Mouse (Mus musculus) forebrain, embryonic 11.5 days (tissue): ENCODE measurements at regions not wholly inside any gene's neighbourhood (a gene's known extent, or its start where the extent isn't known, plus 50 kb on each side); places are given as distances from the start of the nearest gene placed in this dataset.

Source experiments
- ATAC-seq: fragments of 200-750 bp; cut with Nextera tagmentation; replicated peaks from 2 replicates; pipeline ENCODE4 v1.8.0; 2017; ENCODE audit warnings: moderate TSS enrichment; ENCODE audit not compliant: low FRiP score
- DNase-seq: peaks from one replicate; pipeline ENCODE4 v3.0.0-alpha.2; 2017; ENCODE audit warnings: low spot score
- H3K27ac ChIP-seq: fragments of 300-500 bp; sonication (generic); 2 replicates; pipeline ENCODE4 v1.5.1; 2014; ENCODE audit warnings: low read depth, low read length
- H3K27me3 ChIP-seq: fragments of 300-500 bp; sonication (generic); 2 replicates; pipeline ENCODE4 v1.6.1; 2014; ENCODE audit warnings: mild to moderate bottlenecking, low read length, mixed read lengths; ENCODE audit not compliant: control insufficient read depth, insufficient read depth
- H3K36me3 ChIP-seq: fragments of 300-500 bp; sonication (generic); 2 replicates; pipeline ENCODE4 v1.6.1; 2014; ENCODE audit warnings: mild to moderate bottlenecking, low read length, moderate library complexity, mixed read lengths; ENCODE audit not compliant: control insufficient read depth, insufficient read depth
- H3K4me1 ChIP-seq: fragments of 300-500 bp; sonication (generic); replicated peaks from 2 replicates; pipeline ENCODE4 v1.6.1; 2014; ENCODE audit warnings: low read length, mixed read lengths; ENCODE audit not compliant: control insufficient read depth, insufficient read depth
- H3K4me2 ChIP-seq: fragments of 300-500 bp; sonication (generic); 2 replicates; pipeline ENCODE4 v1.6.1; 2014; ENCODE audit warnings: low read depth, mild to moderate bottlenecking, low read length, moderate library complexity, mixed read lengths; ENCODE audit not compliant: severe bottlenecking
- H3K4me3 ChIP-seq: fragments of 300-500 bp; sonication (generic); 2 replicates; pipeline ENCODE4 v1.5.1; 2014; ENCODE audit warnings: low read depth, low read length
- H3K9ac ChIP-seq: fragments of 300-500 bp; sonication (generic); 2 replicates; pipeline ENCODE4 v1.6.1; 2014; ENCODE audit warnings: low read length
- H3K9me3 ChIP-seq: fragments of 300-500 bp; sonication (generic); 2 replicates; pipeline ENCODE4 v1.6.1; 2016; ENCODE audit warnings: low read length, mixed read lengths; ENCODE audit not compliant: control insufficient read depth
- WGBS: fragments of 180-500 bp; shearing (Covaris S2); extraction: QIAGEN DNeasy Blood & Tissue Kit; methylation state at CpG from one replicate; pipeline ENCODE4 v1.1.7; 2014; 5-methylcytosine and 5-hydroxymethylcytosine counted together

DNA sequence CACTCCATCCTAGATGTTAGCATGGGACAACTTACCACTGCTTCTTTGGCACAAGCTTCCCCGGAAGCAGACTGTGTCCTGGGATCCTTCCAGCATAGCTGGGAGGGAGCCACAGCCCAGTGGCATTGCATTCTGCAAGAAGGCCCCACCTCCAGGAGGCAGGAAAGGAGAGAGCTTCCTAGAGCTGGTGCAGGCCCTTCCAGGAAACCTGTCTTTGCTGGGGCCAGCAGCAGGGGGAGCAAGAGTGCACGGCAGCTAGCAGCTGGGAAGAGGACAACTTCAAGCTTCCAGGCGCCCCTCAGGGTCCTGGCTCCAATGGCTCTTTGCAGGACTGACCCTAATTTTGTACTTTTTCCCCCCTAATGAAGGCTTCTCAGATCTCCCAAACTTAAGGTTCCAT, 115.4 kb upstream of the Sorcs3 start:
- Histone ChIP-seq H3K36me3 (no peaks in the 10 kb centered on the region), H3K9ac (no peak overlapping the region), H3K4me2 (no peak overlapping the region), H3K27me3 (no peaks in the 10 kb centered on the region), H3K4me1 (no peaks in the 10 kb centered on the region), H3K9me3 (no peaks in the 10 kb centered on the region), H3K4me3 (no peak overlapping the region), H3K27ac (no peak overlapping the region)
- ATAC-seq (no peak), DNase-seq (peak; percentile 69)
- 30% methylated on average over 3 of the region's 3 CpGs for WGBS

DNA sequence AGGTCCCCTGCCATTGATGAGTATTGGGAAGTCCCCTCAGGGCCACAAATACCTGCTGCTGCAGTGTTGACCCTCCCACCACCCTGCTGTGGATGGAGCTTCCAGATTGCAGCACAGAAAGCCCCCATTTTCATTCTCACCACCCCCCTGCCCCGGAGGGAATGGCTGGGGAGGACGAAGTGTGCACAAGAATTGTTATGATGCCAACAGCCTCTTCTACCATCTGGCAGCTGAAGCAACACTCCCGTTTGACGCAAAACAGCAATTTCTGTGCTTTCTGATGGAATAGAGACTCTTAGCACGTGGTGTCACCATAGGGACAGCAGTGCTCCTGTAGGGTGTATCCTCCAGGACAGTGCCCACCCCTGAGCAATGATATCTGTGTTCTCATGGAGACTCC, 108.5 kb upstream of the Sorcs3 start:
- DNase-seq (no peak), ATAC-seq (no peak)
- 81% methylated on average over 5 of the region's 5 CpGs for WGBS

DNA sequence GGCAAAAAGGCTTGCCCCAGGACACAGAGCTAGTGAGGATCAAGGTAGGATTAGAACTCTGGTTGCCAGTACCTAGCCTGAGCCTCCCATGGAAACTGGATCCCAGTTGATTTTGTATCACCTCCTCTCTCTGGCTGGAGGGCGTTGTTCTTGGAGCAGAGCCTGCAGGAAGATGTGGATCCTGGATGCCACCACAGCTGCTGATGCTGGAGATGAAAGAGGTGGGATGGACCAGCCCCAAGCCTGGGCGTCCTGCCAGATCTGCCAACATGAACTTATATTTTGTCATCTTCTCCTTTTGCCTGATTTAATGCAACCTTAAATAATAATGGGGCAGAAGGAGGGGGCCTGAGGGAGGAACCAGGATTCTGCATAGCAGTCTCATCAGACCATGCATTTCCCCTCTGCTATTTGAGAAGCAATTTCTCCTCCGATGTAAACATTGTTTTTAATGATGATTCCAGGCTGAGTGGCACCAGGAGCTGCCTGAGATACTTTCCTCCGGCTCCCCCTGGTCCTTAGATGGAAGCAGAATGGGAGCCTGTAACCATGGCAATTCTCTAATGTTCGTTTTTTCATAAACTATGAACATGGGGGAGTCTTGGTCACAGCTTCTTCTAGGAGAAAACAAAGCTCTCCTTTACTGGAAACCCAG, 107.8 kb upstream of the Sorcs3 start:
- Histone ChIP-seq H3K36me3 (no peaks in the 10 kb centered on the region), H3K27me3 (no peaks in the 10 kb centered on the region), H3K4me1 (no peaks in the 10 kb centered on the region), H3K27ac (no peak overlapping the region), H3K4me3 (no peak overlapping the region), H3K9me3 (no peaks in the 10 kb centered on the region), H3K9ac (no peak overlapping the region), H3K4me2 (no peak overlapping the region)
- DNase-seq (no peak), ATAC-seq (no peak)
- WGBS = 79% methylated on average over 5 of the region's 5 CpGs

More for the DNA sequence above, 108.5 kb upstream of the Sorcs3 start:
- H3K27me3 ChIP-seq = no peaks in the 10 kb centered on the region
- H3K9me3 ChIP-seq = no peaks in the 10 kb centered on the region
- H3K27ac ChIP-seq = no peak overlapping the region
- no peak overlapping the region for H3K4me3 ChIP-seq
- no peaks in the 10 kb centered on the region for H3K4me1 ChIP-seq
- no peak overlapping the region for H3K4me2 ChIP-seq
- H3K9ac ChIP-seq = no peak overlapping the region
- no peaks in the 10 kb centered on the region for H3K36me3 ChIP-seq

DNA sequence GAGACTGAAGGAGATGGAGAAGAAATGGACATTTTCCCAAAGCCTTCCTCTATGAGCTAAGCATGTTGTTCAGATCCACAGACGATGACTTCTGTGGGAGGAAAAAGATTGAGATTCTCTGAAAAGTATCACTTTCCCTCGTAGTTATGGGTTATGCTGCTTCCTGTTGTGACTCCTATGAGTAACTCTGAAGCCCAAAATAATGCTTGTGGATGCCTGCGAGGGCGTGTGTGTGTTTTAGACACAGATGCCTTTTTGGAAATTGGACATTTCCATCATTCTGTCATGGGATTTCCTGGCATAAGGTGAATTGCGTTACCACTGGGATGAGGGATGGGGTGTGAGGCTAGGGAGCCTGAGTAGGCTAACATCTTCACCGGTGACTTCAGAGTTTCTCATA, 104.8 kb upstream of the Sorcs3 start:
- ATAC-seq (no peak), DNase-seq (no peak)
- 89% methylated on average over 6 of the region's 6 CpGs for WGBS
- H3K9ac ChIP-seq = no peak overlapping the region
- H3K4me3 ChIP-seq = no peak overlapping the region
- no peak overlapping the region for H3K27ac ChIP-seq
- H3K4me2 ChIP-seq = no peak overlapping the region
- no peaks in the 10 kb centered on the region for H3K27me3 ChIP-seq
- H3K36me3 ChIP-seq = no peaks in the 10 kb centered on the region
- no peaks in the 10 kb centered on the region for H3K4me1 ChIP-seq
- no peaks in the 10 kb centered on the region for H3K9me3 ChIP-seq

DNA sequence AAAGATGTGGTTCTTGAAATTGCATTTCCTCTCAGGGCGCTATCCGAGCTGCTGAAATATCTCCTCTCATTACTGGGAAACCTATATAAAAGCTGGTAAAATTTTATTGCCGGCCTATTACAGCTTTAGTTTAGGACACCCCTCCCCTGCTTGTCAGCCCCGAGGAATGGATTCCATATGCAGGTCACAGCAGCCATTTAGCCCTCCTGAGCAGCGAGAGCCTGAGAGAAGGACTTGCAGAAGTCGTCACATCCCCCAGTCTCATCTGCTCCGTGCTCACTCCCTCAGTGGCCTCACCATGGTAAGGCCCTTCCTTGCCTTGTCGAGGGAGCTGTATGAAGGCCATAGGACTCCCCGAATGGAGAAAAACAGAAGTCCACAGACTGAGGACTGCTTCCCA, 90.7 kb upstream of the Sorcs3 start:
- Histone ChIP-seq H3K4me1 (no peaks in the 10 kb centered on the region), H3K36me3 (no peaks in the 10 kb centered on the region), H3K4me3 (no peak overlapping the region), H3K9ac (no peak overlapping the region), H3K27me3 (no peaks in the 10 kb centered on the region), H3K4me2 (no peak overlapping the region), H3K9me3 (no peaks in the 10 kb centered on the region), H3K27ac (no peak overlapping the region)
- ATAC-seq = no peak
- WGBS = 73% methylated on average over 9 of the region's 9 CpGs
- no peak for DNase-seq

DNA sequence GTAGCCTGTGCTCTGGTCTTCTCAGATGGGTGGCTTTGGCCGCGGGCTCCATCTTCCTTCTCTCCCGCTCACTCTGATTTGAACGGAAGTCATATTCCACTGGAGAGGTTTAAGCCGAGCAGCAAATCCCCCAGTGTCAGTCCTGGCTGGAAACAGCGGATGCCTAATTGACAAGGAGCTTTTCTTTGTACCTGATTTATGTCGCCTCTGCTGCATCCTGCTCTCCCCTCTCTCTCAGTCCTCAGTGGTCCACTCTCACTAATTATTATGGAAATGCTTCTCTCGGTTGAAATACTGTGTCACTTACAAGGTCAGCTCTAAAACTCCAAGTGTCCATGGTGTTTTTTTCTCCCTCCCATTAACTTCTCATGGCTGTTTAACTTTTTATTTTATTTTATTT, 90.1 kb upstream of the Sorcs3 start:
- WGBS = 52% methylated on average over 8 of the region's 8 CpGs
- no peaks in the 10 kb centered on the region for H3K36me3 ChIP-seq
- ATAC-seq = no peak

DNA sequence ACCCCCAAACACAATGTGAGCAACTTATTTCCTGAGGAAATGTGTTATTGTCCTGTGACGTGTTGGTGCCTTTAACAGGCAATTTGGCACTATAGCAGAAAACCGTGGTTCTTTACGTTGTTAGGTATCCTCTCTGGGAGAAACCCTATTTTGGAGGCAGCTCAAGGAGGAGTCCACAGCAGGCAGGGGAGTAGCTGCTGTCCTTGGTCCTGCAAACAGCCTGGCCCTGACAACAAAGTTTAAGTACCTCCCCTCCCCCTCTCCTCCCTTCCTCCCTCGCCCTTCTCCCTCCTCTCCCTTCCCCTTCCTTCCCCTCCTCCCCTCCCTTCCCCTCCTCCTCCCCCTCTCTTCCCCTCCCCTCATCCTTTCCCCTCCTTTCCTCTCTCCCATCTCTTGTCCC, 89.1 kb upstream of the Sorcs3 start:
- Histone ChIP-seq H3K36me3 (no peaks in the 10 kb centered on the region), H3K27me3 (no peaks in the 10 kb centered on the region), H3K27ac (no peak overlapping the region), H3K9ac (no peak overlapping the region), H3K4me1 (no peaks in the 10 kb centered on the region), H3K4me3 (no peak overlapping the region), H3K9me3 (no peaks in the 10 kb centered on the region), H3K4me2 (no peak overlapping the region)
- no peak for ATAC-seq
- 19% methylated on average over 4 of the region's 4 CpGs for whole genome bisulfite sequencing
- DNase-seq = no peak

More for the DNA sequence above, 90.1 kb upstream of the Sorcs3 start:
- no peaks in the 10 kb centered on the region for H3K27me3 ChIP-seq
- no peak overlapping the region for H3K9ac ChIP-seq
- H3K9me3 ChIP-seq = no peaks in the 10 kb centered on the region
- H3K4me3 ChIP-seq = no peak overlapping the region
- H3K4me1 ChIP-seq = no peaks in the 10 kb centered on the region
- no peak overlapping the region for H3K27ac ChIP-seq
- DNase-seq = no peak
- no peak overlapping the region for H3K4me2 ChIP-seq

DNA sequence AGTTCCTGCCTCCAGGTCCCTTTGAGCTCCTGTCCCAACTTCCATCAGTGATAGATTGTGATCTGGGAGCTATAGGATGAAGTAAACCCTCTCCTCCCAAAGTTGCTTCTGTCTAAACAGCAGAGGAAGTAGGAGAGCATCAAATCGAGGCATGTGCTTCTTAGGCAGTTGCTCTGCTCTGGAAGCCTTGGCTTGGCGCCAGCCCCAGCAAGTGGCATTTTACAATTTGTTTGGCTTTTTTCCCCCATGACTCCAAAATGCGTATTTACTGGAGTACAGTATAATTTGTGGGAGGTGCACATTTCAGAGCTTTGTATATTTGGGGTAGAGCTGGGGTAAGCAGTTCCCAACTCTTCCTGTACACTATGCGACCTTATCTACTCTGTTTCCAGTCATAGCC, 88.2 kb upstream of the Sorcs3 start:
- WGBS = 85% methylated on average over 4 of the region's 4 CpGs

DNA sequence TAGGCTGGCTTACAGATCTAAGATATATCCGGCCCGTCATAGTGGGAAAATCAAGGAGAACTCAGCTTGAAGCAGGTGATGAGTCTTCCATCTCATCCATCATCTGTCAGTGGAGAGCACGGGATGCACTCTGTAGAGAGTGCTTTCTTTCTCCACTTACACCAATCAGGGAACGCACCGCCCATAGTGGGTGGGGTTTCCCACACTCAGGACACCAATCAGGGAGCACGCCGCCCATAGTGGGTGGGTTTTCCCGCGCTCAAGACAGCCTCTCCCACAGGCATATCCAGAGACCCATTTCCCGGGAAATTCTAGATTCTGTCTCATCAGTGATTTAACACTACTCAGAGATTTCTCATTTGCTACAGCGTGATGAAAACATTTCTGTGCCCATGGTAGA, 83.5 kb upstream of the Sorcs3 start:
- 92% methylated on average over 11 of the region's 11 CpGs for WGBS
- Histone ChIP-seq H3K27ac (no peak overlapping the region), H3K4me1 (no peaks in the 10 kb centered on the region), H3K36me3 (no peaks in the 10 kb centered on the region), H3K9ac (no peak overlapping the region), H3K4me3 (no peak overlapping the region), H3K9me3 (no peaks in the 10 kb centered on the region), H3K4me2 (no peak overlapping the region), H3K27me3 (no peaks in the 10 kb centered on the region)
- no peak for DNase-seq
- ATAC-seq = no peak

More for the DNA sequence above, 88.2 kb upstream of the Sorcs3 start:
- Histone ChIP-seq H3K4me1 (no peaks in the 10 kb centered on the region), H3K9me3 (no peaks in the 10 kb centered on the region), H3K4me2 (no peak overlapping the region), H3K36me3 (no peaks in the 10 kb centered on the region), H3K27me3 (no peaks in the 10 kb centered on the region), H3K4me3 (no peak overlapping the region), H3K27ac (no peak overlapping the region), H3K9ac (no peak overlapping the region)
- ATAC-seq = no peak
- DNase-seq = no peak
